Mouse (Mus musculus): ENCODE measurements around the gene Gm21969. TPM values are rescaled to one million over a fixed set of nuclear protein-coding genes. Genes with fewer than 3 reads are reported as not detected.

Gene Gm21969
- polyA plus RNA-seq, 1 experiment: not detected

DNA sequence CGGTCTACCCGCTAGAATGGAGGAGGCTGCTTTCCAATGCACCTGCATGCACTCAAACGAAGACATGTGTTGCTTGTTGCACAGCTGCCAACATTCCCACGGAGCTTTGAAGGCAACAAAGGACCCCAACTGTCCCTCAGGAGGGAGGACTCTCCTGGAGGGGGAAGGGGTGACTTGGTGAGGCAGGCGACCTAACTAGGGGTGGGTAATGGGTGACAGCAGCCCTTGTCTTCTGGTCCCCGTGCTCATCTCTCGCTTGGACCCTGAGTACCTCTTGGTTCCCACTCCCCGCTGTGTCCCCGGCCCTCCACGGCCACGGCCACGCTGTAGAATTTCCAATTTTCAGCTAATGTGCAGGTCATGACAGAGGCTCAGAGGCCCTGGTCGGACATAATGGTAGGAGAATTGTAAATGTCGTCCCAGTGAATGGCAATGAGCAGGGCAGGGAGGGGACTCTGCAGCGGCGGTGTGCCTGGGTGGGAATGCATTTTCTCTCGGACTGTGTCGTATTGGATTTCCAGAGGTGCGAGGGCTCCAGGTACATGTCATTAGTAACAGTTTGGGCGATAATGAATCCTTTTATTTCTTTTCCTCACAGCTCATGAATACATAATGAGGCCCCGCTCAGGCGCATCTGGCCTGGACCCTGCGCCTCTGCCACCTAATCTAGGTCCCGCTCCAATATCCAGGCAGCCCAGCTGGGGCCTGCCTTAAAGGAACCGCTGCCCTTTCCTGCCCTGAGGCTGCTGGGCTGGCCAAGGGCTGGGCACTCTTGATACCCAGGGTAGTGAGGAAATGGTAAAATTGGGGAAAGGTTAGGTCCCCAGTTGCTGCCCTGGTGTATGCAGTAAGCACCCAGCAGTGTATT lies 107.7 kb downstream of the Gm21969 start:
- Histone ChIP-seq H3K27ac (ENCODE audit: control insufficient read depth, insufficient read depth, low read depth, low read length, poor library complexity) (no peak overlapping the region), H3K4me3 (replicated peaks; ENCODE audit: control insufficient read depth, low read depth, low read length) (no peak overlapping the region), H3K4me1 (ENCODE audit: control insufficient read depth, insufficient read depth, low read length) (no peaks in the 10 kb centered on the region)
- WGBS: 54% methylated on average over 25 of the region's 25 CpGs
- TF ChIP-seq POLR2A (IDR thresholded peaks at IDR 0.05; ENCODE audit: borderline replicate concordance, control insufficient read depth, low read depth, low read length) (no peak), CTCF (IDR thresholded peaks at IDR 0.05; ENCODE audit: control insufficient read depth, insufficient read depth, low read length) (no peak)

Other genes with a start within 250 kb of the Gm21969 start
- 1.6 and 2.0 TPM in 2 replicates for gene Iffo2, start 72.6 kb upstream of the Gm21969 start, polyA plus RNA-seq (2011; ENCODE audit: insufficient read depth, insufficient read length, low replicate concordance, missing spikeins)
- 8.1 and 17.2 TPM in 2 replicates for gene Aldh4a1, start 19.7 kb downstream of the Gm21969 start, polyA plus RNA-seq (2011; ENCODE audit: insufficient read depth, insufficient read length, low replicate concordance, missing spikeins)
- gene Tas1r2, start 50.4 kb downstream of the Gm21969 start, polyA plus RNA-seq (2011; ENCODE audit: insufficient read depth, insufficient read length, low replicate concordance, missing spikeins): not detected in 2 replicates
- 0.16 TPM in 1 of 2 replicates, not detected in the other for gene Pax7, start 230.3 kb downstream of the Gm21969 start, polyA plus RNA-seq (2011; ENCODE audit: insufficient read depth, insufficient read length, low replicate concordance, missing spikeins)

All from bone marrow, adult 2 months (tissue).